Mouse (Mus musculus): Measurements from ENCODE around the gene Mak.
"Not testable (repeated sequence)": the region's sequence is repeated elsewhere in the genome, so short reads cannot be mapped to it uniquely, and the experiment has no call there.

Mak gene

GRCm38 (mm10) chr13:41000926-41001639 lies 78.4 kb downstream of the Mak start, which contains the start of gene Pak1ip1:
TSS of gene Pak1ip1 (plus strand) at chr13:41001023.
- ATAC-seq (ENCODE audit: insufficient number of reproducible peaks, low FRiP score, low TSS enrichment): peak; percentile 91

- peak; percentile 37 for ATAC-seq (ENCODE audit: insufficient number of reproducible peaks, low FRiP score, low TSS enrichment)
Measured at GRCm38 (mm10) chr13:41000140-41000925, 79.2 kb downstream of the Mak start.

- ATAC-seq (ENCODE audit: insufficient number of reproducible peaks, low FRiP score, low TSS enrichment): not testable (repeated sequence)
Measured at GRCm38 (mm10) chr13:40998537-40998936, 81.0 kb downstream of the Mak start.

GRCm38 (mm10) chr13:40994487-40995263 lies 84.8 kb downstream of the Mak start:
- ATAC-seq (ENCODE audit: insufficient number of reproducible peaks, low FRiP score, low TSS enrichment): no peak

- ATAC-seq (ENCODE audit: insufficient number of reproducible peaks, low FRiP score, low TSS enrichment): no peak
Measured at GRCm38 (mm10) chr13:40988418-40988817, 91.1 kb downstream of the Mak start.

- ATAC-seq (ENCODE audit: insufficient number of reproducible peaks, low FRiP score, low TSS enrichment): not testable (repeated sequence)
Measured at GRCm38 (mm10) chr13:40987608-40988303, 91.8 kb downstream of the Mak start.

GRCm38 (mm10) chr13:40986081-40986480 lies 93.4 kb downstream of the Mak start:
- ATAC-seq (ENCODE audit: insufficient number of reproducible peaks, low FRiP score, low TSS enrichment): no peak

- ATAC-seq (ENCODE audit: insufficient number of reproducible peaks, low FRiP score, low TSS enrichment): no peak
Measured at GRCm38 (mm10) chr13:40982759-40983158, 96.7 kb downstream of the Mak start.

- no peak for ATAC-seq (ENCODE audit: insufficient number of reproducible peaks, low FRiP score, low TSS enrichment)
Measured at GRCm38 (mm10) chr13:40979321-40979720, 100.2 kb downstream of the Mak start.

GRCm38 (mm10) chr13:40978652-40979051 lies 100.9 kb downstream of the Mak start:
- no peak for ATAC-seq (ENCODE audit: insufficient number of reproducible peaks, low FRiP score, low TSS enrichment)

GRCm38 (mm10) chr13:40977609-40978008 lies 101.9 kb downstream of the Mak start:
- ATAC-seq (ENCODE audit: insufficient number of reproducible peaks, low FRiP score, low TSS enrichment): no peak

Measured in cerebellum, adult (tissue).